ENCODE assay signal across 9 mouse cellular contexts in the genomic region with DNA sequence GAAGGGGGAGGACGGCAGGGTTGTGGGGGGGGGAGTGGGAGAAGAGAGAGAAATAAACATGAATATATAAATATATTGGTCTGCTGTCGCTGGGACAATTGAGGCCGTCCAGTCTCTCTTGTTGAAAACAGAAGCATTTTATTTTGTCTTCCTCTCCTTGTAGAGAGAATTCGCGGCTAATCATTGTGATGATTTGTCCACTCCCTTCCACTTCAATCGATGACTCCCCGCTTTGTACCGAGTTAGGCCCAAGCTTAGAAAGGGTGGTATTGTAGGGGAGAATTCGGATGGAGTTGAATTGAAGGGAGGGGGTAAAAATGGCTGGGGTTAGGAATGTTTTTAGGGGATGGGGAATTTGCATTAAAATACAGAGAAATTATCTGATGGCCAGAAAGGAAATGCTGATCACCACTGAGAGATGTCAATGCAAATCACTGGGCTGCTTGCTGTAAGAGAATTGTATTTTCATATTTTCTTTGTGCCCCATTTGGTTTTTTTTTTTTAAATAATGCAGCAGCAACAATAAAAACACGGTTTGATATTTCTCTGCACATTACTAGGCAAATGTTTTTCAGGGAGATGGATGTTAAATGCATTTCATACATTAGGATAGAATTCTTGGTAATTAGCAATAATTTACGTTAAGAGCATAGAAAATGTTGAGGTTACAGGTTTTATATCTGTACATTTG. TPM values are rescaled to one million over a fixed set of nuclear protein-coding genes. Genes with fewer than 3 reads are reported as not detected.
DNase-seq lines count a peak whose midpoint lies in the region; ATAC-seq lines count a peak whose summit lies in the region.
"Had no signal": no experiment of that assay in that cellular context is flagged by ENCODE, and none has a peak within 500 bp of the region (broad histone marks: within the 10 kb centered on the region; RNA-seq: fewer than 3 reads in every experiment).

No protein-coding gene starts in this region.

- H3K4me2 ChIP-seq in neural tube, embryonic 11.5 days (ENCODE audit: low read depth) = peak overlapping the region; percentile 99
- H3K4me2 ChIP-seq in limb, embryonic 13.5 days (replicated peaks) = peak overlapping the region; percentile 96
- peak overlapping the region; percentile 99 for H3K4me2 ChIP-seq in stomach, embryonic 14.5 days (replicated peaks; ENCODE audit: low read depth, low read length)

- peak; percentile 28 for DNase-seq in embryo, embryonic 10 days (ENCODE audit: low spot score)
- no peak for DNase-seq in embryo, embryonic 10.5 days (ENCODE audit: low spot score)
- no peak for DNase-seq in neural tube, embryonic 11.5 days (ENCODE audit: low spot score)
- DNase-seq in neural tube, embryonic 10.5 days (ENCODE audit: extremely low spot score, low spot score) = no peak
- DNase-seq in right cerebral cortex, postnatal 4 days = no peak
- no peak for DNase-seq in spleen, adult 12 weeks (ENCODE audit: low spot score)

- peaks cover 12% of the 10 kb centered on the region; the same call in 1 of the 2 replicates for H3K4me1 ChIP-seq in neural tube, embryonic 11.5 days (ENCODE audit: control insufficient read depth, insufficient read depth, low read length)
- H3K4me1 ChIP-seq in limb, embryonic 13.5 days = peaks cover 41% of the 10 kb centered on the region
- peaks cover 28% of the 10 kb centered on the region for H3K4me1 ChIP-seq in stomach, embryonic 14.5 days (ENCODE audit: control insufficient read depth, insufficient read depth, low read length)

- no peak for ATAC-seq in neural tube, embryonic 11.5 days (ENCODE audit: insufficient read depth, low FRiP score, low TSS enrichment)
- ATAC-seq in limb, embryonic 13.5 days (ENCODE audit: low FRiP score, low read depth) = no peak
- no peak for ATAC-seq in stomach, embryonic 14.5 days (ENCODE audit: insufficient number of reproducible peaks, insufficient read depth, low FRiP score, low read depth)

- H3K27me3 ChIP-seq in neural tube, embryonic 11.5 days (ENCODE audit: control insufficient read depth, insufficient read depth, low read length) = no peaks in the 10 kb centered on the region
- H3K27me3 ChIP-seq in limb, embryonic 13.5 days = no peaks in the 10 kb centered on the region
- no peaks in the 10 kb centered on the region for H3K27me3 ChIP-seq in stomach, embryonic 14.5 days (ENCODE audit: control insufficient read depth, insufficient read depth, low read length)

- WGBS in neural tube, embryonic 11.5 days = 14% methylated on average over 11 of the region's 11 CpGs
- 9% methylated on average over 11 of the region's 11 CpGs for WGBS in limb, embryonic 13.5 days
- 17% methylated on average over 11 of the region's 11 CpGs for WGBS in stomach, embryonic 14.5 days

- H3K36me3 ChIP-seq in neural tube, embryonic 11.5 days (ENCODE audit: control insufficient read depth, insufficient read depth, low read length) = peaks cover 8% of the 10 kb centered on the region
- peaks cover 24% of the 10 kb centered on the region for H3K36me3 ChIP-seq in limb, embryonic 13.5 days
- peaks cover 10% of the 10 kb centered on the region for H3K36me3 ChIP-seq in stomach, embryonic 14.5 days (ENCODE audit: control insufficient read depth, insufficient read depth, low read length)

- H3K27ac ChIP-seq in neural tube, embryonic 11.5 days (ENCODE audit: low read depth, low read length) = peak overlapping the region; percentile 86
- H3K27ac ChIP-seq in limb, embryonic 13.5 days = peak overlapping the region; percentile 99
- H3K27ac ChIP-seq in stomach, embryonic 14.5 days (ENCODE audit: low read length) = peak overlapping the region; percentile 96
- H3K27ac ChIP-seq: macrophage had no signal

- H3K4me3 ChIP-seq in neural tube, embryonic 11.5 days (ENCODE audit: low read depth, low read length) = peak overlapping the region; percentile 93
- H3K4me3 ChIP-seq in limb, embryonic 13.5 days = peak overlapping the region; percentile 87
- H3K4me3 ChIP-seq in stomach, embryonic 14.5 days (ENCODE audit: low read depth, low read length) = peak overlapping the region; percentile 49

- H3K9me3 ChIP-seq in neural tube, embryonic 11.5 days (ENCODE audit: control insufficient read depth, low read length) = no peaks in the 10 kb centered on the region
- no peaks in the 10 kb centered on the region for H3K9me3 ChIP-seq in limb, embryonic 13.5 days
- H3K9me3 ChIP-seq in stomach, embryonic 14.5 days (ENCODE audit: control insufficient read depth, low read depth, low read length) = no peaks in the 10 kb centered on the region

- H3K9ac ChIP-seq in neural tube, embryonic 11.5 days (ENCODE audit: low read length) = peak overlapping the region; percentile 97
- H3K9ac ChIP-seq in limb, embryonic 13.5 days = peak overlapping the region; percentile 99
- H3K9ac ChIP-seq in stomach, embryonic 14.5 days (replicated peaks; ENCODE audit: low read depth, low read length) = peak overlapping the region; percentile 63; the same call in 1 of the 2 replicates

RNA-seq across cellular contexts. Expression of a gene that starts 4.7 kb away (rescaled TPM):
- 72.2 and 72.7 TPM in 2 replicates for polyA plus RNA-seq in neural tube, embryonic 11.5 days (2014; fragmentation: Nextera tagmentation; extraction: Ambion mirVana)
- polyA plus RNA-seq in limb, embryonic 13.5 days (2015; fragmentation: Nextera tagmentation; extraction: Ambion mirVana) = 76.6 and 82.3 TPM in 2 replicates
- polyA plus RNA-seq in stomach, embryonic 14.5 days (2014; fragmentation: Nextera tagmentation; extraction: Ambion mirVana) = 40.0 and 40.8 TPM in 2 replicates

RNA-seq across cellular contexts. Expression of a gene that starts 7.7 kb away (rescaled TPM):
- not detected in 2 replicates for polyA plus RNA-seq in neural tube, embryonic 11.5 days (2014; fragmentation: Nextera tagmentation; extraction: Ambion mirVana)
- not detected in 2 replicates for polyA plus RNA-seq in limb, embryonic 13.5 days (2015; fragmentation: Nextera tagmentation; extraction: Ambion mirVana)
- not detected in 2 replicates for polyA plus RNA-seq in stomach, embryonic 14.5 days (2014; fragmentation: Nextera tagmentation; extraction: Ambion mirVana)
- polyA plus RNA-seq: macrophage had no signal
